Mouse (Mus musculus) erythroblast, embryonic 14.5 days (primary cell): ENCODE measurements around the gene Chst11.

ENCODE experiments used
- GATA1 ChIP-seq: IDR thresholded peaks from 2 replicates; pipeline ENCODE4 v1.6.1; 2012; ENCODE audit warnings: low read length, inconsistent platforms, mixed read lengths
- TAL1 ChIP-seq: IDR thresholded peaks from 3 replicates; pipeline ENCODE4 v1.6.1; 2012; ENCODE audit warnings: low read length, inconsistent platforms, mixed read lengths

DNA sequence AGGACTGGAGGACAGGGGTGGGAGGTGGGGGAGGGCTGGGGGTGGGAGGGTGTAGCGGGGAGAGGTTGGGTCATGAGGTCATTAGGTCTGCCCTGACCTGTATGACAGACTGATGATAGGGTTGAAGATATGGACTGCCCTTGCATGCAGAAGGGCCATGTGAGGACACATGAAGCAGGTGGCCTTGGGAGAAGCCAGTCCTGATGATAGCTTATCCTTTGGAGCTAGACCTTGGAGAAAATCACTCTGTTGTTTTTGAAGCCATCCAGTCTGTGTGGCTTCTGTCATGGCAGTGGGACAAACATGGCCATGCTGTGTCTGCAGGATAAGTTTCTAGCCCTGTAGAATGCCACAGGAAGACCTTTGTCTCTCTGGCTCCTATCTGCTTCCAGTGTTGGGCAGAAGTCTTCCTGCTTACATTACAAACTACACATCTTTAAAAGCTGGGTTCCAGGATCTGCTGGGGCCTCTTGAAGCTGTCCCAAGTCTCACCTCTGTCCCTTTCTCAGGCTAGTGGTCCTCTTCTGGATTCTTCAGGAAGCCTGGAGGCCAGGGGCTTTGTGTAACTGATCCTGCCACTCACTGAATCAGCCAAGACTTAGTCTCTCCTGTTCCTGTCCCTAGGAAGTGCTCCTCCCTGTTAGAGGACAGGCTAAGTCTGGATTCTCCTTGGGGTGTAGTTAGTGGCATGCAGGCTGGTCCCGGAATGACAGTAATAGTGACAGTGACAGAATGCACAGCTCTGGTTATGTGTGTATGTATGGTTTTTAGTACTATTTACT lies 58.4 kb downstream of the Chst11 start:
- TF ChIP-seq GATA1 = no peak
- TF ChIP-seq TAL1 = no peak
